Mouse (Mus musculus): ENCODE results near the gene Gfpt2.
A peak's percentile ranks its signal among the peaks of the same experiment; 100 is the strongest.

Gfpt2 gene

DNA sequence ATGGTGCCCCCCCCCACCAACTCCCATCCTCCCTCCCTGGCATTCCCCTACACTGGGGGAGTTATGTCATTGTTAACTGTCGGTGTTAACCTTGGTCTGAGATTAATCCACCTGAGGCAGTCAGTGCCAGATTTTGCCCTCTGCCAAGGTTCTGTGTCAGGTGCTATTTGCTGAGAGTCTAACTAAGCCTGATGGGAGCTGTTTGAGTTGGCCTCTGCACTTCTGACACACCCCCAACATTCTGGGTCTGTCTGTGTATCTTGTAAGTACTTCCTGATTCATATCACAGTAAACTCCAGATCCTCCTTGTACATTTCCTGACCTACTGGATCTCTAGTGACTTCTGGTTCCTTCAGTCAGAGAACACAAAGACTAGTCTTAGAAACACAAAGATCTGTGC, 46.7 kb downstream of the Gfpt2 start:
- DNase-seq: peak; percentile 57

DNA sequence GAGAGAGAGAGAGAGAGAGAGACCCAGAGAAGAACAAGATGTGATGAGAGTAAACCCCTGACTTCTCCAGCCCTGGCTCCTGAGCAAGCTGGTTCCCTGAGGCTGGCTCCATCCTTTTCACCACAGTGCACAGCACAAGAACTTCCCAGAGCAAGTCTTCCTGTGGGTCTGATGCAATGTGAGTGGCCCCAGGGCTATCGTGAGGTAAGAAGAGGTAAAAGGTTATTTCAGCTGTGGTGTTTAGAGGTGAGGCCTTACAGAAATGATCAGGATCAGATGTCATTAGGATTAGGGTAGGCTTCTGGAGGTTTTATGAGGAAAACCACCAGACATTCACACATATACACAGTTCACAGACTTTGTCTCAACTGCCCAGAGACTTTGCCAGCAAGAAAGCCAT, 47.9 kb downstream of the Gfpt2 start:
- DNase-seq: no peak

DNA sequence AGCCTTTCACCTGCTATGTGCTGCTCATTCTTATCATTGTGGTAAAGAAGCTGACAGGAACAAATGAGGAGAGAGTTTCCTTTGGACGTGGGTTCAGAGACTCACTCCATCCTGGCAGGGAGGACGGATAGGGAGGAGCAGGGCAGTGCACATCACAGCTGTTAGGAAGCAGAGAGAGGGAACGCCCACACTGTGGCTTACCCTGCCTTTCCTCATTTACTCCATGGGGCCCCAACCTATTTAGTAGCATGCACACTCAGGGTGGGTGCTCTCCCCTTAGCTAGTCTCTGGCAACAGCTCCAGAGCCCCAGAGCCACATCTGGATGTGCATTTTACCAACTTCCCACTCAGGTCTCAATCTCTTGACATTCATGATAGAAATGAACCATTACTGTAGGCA, 48.7 kb downstream of the Gfpt2 start:
- DNase-seq: no peak

DNA sequence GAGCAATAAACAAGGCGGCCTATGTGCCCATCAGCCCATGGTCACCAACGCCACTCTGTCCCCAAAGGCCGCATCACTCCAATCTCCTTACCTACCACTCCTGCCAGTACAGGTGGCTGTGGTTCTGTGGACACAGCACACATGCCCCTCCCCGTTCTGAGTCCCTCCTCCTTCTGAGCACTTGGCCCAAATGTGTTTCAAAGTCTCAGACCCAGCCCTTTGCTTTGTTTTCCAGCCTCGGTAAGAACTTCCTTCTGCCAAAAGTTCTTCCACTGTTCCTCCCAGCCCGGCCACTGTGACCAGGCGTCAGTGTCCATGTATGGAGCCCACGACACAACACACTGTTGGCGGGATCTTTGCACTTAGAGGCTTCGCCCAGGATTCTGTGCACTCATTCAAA, 50.3 kb downstream of the Gfpt2 start:
- DNase-seq: no peak

DNA sequence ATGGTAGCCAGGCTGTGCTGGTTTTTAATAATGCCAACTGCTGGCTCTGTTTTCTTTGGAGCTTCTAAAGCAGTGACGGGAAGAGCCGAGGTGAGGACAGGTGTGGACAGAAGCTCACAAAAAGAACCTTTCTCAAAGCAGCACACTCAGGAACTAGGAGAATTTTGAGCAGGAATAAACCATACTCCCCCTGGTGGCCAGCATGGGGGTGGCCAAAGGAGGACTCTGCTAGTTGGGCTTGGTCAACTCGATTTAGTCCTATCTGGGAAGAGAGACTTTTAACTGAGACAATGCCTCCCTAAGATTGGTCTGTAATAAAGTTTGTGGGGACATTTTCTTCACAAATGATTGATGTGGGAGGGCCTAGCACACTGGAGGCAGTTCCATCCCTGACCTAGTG, 51.0 kb downstream of the Gfpt2 start:
- DNase-seq: peak; percentile 77

DNA sequence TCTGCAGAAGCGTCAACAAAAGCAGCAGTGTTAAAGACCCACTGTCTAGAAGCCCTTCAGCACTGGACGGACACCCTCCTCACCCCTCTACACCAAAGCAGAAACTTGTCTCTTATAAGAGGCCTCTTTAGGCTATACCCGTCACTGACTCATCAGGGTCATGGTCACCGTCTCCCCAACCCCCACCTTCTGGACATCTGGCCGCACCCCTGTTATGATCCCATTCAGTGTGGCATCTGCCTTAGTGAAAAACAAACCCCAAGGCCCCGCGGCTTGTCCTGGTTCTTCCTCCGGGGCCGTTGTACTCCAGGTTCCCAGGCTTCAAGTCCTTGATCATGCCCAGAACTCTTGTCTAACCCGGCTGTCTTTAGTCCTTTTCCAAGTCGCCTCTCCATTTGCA, 52.0 kb downstream of the Gfpt2 start:
- no peak for DNase-seq

DNA sequence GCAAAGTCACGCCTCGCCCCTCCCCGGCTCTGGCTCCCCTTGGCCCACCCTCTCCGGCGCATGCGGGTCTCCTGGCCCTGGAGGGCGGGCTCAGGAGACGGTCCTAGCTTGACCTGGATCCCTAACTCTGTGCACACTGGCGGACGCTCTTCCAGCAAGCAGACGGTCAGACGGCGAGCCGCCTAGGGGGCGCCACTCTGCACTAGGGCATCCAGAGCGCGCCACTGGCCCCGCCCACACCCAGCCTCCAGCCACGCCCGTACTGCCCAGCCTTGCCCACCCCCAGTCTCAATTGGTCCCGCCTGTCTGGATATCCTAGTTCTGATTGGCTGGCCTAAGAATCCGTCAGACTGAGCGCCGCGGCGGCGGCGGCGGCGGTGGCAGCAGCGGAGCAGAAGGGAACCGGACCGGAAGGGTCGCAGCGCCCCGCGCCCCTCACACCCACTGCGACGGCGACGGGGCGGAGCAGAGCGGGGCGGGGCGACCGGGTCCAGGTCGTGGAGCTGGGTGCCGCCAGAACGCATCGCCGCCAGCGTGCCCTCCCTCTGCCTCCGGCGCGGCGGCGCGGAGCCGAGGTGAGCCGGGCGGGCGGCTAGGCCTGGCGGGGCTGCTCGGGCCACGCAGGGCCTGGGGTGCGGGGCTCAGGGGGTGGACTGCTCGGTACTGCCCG, 52.6 kb downstream of the Gfpt2 start, which contains the start of gene Mapk9:
Gene Mapk9, plus strand, starts transcription at position 351 of the 670 bp plus-strand sequence.
- peak; percentile 99 for DNase-seq

DNA sequence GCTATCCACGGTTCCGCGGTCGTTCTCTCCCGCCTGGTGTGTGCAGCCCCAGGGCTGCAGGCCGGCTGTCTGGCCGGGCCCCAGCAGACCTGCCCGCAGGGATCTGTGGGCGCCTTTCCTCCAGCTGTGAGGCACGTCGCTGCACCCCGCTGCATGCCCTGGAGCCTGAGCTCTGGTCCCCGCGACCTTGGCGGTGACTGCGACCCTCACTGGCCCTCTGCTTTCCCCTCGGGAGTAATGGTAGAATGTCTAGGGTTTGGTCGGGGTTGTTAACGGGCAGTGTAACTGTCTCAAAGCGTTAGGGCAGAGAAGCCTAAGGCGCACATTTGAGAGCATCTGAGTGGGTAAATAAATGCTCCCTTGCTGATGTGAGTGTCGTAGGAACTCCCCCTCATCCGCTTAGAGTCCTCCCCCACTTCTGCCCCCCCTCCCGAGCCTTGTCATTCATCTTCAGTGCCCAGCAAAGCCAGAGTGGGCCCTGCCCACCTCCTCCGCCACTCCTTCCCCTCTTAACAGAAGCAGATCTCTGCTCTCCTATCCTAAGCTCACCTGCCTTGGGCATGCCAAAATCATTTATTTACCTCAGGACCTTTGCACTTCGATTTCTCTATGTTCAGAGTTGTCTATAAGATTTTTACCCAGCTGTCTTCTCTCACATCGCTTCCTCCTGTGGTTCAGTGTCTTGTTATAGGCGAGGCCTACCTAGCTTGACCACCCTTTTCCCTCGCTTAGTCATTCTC, 53.3 kb downstream of the Gfpt2 start:
- peak; percentile 20 for DNase-seq

DNA sequence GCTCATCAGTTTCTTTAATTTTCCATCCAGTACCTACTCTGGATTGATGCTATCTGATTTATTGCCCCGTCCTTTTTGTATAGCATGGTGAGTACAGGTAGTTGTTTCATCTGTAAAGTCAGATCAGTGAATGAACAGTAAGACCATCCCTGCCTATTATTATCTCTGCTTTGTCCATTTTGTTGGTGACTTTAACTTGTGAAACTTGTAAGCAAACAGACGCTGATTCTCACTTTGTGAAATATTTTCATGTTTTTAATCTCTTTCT, 53.8 kb downstream of the Gfpt2 start:
- no peak for DNase-seq

DNA sequence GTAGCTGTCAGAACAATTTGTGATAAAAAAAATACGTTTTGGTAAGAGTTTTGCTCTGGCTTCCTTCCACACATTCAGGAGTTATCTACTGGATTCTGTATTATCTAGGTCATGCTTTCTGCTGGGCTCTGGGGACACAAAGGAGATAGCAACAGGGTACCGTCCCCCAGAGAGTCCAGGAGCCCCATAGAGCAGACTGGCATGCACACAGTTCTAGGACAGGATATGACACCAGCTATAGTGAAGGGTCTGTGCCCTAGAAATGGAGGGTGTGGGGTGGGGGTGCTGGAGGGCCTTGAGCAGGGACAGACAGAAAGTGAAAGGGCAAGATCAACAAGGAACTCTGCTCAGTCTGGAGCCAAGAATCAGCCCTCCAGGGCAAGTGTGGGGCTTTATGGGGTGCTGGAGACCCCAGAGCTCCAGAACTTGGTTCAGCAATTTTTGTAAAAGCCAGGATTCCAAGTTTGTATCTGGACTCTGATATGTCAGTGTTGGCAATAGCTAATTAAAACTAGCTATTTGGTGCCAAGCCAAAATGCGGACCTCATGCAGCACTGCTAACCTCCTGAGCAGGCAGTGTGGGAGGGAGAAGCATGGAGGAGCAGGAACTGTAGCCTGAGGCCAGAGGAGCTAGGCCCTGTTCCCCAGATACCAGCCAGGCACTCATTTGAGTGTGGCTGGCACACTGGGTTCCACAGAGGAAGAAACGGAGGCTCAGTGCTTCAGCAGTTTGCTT, 54.3 kb downstream of the Gfpt2 start:
- DNase-seq: peak; percentile 65

DNA sequence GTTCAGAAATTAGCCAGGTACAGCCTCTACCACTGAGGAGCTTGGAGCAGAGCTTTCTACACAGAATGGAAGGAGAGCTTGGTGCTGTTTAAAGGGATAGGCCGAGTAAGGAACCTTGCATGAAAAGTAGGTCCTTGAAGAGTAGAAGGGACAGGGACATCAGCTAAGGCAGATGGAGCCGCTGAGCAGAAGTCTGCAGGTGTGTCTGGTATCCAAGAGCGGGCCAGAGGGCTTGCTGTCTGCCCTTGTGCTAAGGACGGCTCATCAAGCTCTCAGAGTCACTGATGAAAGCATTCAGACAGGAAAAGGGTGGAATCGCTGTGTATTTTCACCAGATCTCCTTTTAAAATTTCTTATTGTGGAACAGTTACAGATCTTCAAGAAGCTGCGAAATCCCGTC, 56.4 kb downstream of the Gfpt2 start:
- no peak for DNase-seq

DNA sequence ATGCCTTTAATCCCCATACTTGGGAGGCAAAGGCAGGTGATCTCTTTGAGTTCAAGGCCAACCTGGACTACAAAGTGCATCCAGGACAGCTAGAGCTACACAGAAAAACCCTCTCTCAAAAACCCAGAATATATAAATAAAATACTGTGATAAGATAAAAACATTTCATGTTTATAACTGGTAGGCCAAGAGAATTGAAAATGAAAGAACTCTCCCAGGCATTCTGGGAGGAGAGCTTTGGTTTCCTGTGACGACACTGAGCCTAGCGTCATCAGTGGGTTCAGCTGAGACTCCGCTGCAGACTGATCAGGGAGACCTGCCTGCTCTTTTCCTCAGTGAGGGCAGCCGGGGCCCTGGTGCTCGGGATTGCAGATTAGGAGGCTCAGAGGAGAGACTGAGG, 61.2 kb downstream of the Gfpt2 start:
- no peak for DNase-seq

DNA sequence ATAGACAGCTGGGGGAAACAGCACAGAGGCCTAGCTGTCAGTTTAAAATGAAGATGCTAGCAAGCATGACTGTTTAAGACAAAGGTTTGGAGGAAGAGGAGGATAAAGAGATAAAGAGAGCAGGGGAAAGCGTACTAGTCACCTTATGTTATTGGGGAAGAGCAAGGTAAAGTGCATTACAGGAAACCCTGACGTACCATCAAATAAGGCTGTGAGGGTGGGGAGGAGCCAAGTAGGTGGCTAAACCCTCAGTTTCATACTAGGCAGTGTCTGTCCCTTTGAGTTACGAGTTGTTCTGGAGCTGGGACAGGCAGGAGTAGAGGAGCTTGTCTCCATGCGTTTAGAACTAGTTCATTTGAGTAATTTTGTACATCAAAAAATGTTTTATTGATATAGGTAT, 67.2 kb downstream of the Gfpt2 start:
- no peak for DNase-seq

DNA sequence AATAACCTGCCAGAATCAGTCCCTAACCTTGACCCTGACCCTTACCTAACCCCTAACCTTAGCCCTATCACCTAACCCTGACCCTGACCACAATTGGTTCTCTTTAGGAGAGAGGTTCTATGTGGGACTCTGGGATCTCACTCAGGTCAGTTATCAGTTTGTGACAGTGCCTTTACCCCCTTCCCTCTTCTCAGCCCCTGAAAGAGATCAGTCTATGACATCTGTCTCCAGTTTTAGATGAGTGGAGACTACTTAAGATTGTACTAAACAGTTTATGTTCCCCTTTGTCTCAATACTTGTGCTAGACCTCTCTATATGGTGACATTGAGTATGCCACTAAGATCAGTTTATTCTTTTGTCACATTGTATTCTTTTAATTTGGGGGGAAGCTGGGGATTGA, 69.9 kb downstream of the Gfpt2 start:
- DNase-seq: no peak

DNA sequence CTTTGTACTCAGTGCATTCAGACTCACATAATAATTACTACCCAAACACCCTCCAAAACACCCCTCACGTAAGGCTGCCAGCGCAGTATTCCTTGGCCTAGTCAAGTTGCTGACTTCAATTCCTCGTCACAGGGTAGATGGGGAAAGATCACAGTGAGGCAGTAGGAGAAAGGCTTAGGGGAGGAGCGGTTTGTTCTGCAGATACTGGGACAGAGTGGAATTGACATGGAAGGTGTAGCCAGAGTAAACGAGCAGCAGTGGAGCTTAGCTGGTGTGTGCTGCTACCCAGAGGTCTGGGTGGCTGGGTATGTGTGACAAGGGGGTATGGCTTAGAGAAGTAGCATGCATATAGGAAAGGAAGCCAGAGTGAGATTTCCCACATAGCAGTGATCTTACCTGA, 73.3 kb downstream of the Gfpt2 start:
- DNase-seq: no peak

DNA sequence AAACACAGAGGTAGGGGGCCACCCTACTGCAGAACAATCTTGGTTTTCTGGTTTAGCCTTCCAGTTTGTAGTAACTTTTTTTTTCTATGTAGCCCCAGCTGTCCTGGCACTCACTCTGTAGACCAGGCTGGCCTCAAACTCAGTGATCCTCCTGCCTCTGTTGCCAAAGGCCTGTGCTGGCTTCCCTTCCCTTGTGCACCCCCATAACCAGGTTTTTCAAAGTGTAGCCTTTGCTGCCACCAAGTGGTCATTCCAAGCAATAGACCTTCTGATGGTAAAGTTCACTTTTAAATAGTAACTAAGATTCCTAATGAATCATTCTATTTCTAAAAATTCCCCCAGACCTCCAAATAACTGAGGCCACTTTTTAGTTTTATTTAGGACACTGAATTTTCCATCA, 75.8 kb downstream of the Gfpt2 start:
- DNase-seq: peak; percentile 54

DNA sequence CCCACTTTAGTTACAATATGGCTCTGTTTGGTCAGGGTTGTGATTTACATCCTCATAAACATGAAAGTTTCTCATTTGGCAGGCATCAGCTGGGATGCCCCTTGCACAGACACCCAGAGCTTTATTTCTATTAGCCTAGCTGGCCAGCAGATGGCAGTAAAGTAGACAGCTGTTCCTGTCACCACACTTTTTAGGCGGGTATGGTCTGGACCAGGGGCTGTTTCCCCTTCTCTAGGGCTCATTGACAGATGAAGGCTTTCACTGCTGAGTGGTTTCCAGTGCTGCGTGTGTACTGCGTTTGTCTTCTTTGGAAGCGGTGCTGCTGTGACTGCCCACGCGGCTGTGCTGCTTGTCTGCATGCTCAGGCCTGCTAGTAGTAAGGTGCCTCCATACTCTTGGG, 77.9 kb downstream of the Gfpt2 start:
- DNase-seq: peak; percentile 38

DNA sequence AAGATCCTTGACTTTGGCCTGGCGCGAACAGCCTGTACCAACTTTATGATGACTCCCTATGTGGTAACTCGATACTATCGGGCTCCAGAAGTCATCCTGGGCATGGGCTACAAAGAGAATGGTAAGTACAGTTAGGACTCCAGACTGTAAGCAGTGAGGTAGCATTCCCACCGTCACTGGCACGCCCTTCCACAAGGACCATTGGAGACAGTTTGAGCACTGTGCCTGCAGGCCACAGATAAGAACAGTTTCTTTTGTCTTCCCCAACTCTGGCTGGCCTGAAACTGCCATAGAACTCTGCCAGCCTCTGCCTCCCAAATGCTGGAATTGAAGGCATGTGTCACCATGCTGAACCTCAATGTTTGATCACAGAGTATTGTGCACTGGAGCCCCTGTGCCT, 78.8 kb downstream of the Gfpt2 start:
- no peak for DNase-seq

DNA sequence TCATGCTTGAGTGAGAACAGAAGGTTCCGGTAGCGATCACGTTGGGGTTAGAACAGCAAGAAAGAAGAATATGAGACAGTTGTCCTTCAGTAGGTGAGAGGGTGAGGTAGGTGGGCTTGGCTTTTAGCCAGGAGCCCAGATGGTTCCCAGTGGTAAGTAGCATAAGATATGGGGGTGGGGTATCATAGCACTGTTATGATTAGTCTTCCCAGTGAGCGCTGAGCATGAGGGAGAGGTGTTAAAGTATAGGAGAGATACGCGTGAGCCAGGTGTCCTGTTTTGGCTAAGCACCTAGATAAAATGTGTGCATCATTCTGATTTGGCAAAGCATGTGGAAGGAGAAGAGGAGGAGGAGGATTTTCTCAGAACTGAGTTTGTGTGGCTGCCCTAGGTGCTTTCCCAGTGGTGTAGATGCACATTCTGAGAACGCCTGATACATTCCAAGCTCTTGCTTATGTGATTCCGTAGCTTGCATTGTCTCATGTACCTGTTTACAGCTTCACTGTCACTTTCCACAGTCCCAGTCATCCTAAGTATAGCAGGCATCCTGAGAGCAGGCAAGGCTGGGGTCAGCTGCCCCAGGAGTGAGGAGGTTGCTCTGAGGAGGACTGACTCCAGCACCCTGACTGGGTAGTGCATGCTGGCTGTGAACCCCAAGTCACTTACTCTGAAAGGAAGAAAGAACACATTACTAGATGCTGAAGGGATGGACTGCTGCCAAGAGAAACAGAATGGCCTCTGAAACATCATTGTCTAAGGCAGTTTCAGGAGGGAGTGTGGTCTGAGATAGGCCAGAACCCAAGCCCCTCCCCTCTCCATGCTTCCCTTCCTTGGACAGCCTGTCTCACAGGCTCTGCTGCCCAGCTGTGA, 83.2 kb downstream of the Gfpt2 start:
- DNase-seq: peak; percentile 20

DNA sequence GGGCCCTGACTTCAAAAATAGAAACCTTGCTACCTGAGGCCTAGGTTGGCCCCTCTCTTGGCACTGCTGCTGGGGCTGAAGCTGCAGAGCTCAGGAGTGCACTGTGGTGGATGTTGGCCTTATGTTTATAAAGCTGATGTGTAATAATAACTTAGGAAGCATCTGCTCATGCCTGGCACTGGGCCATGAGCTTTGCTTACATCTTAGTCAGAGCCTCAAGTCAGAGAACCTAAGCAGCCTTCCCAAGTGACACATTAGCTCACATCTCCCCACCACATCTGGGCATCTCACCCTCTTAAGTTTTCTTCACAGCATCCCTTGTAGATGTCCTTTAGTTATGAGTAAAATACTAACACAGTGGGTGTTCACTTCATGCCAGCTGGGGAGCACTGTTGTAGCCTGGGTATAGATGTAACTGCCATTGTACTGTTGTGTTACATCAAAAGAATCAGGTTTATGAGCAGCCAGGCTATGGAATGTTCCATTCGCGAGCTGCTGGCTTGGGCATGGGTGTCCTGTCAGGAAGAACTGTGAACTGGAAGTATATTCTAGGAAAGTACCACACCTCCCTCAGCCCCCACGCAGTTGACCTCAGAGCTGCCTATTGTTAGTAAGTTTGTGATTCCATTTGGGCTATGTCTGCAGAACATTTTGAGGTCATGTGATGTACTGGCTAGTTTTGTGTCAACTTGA, 86.1 kb downstream of the Gfpt2 start:
- DNase-seq: no peak

DNA sequence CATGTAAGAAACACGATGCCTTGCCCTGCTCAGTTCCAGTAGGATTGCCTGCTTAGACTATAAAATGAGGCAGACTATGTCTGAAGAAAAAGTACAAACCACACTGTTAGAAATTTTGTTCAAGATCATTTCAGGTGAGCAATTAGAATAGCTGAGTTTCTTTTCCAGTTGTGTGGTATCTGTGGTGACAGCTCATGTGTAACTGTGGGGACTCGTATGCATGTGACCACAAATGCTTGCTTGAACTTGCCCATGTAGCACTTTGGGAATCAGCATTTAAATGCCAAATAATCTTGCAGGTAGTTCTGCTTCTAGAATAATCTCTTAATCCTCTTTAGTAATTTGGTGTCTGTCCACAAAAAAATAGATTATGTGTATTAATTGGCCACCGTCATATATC, 89.4 kb downstream of the Gfpt2 start:
- no peak for DNase-seq

Measured in kidney, postnatal 14 days (tissue).